Mouse (Mus musculus) kidney, embryonic 15.5 days (tissue): ENCODE data around the gene Rpap3. TPM values are rescaled to one million over a fixed set of nuclear protein-coding genes. Genes with fewer than 3 reads are reported as not detected.

Experiments
- ATAC-seq: fragments of 200-750 bp; cut with Nextera tagmentation; replicated peaks from 2 replicates; pipeline ENCODE4 v1.8.0; 2017; ENCODE audit warnings: moderate TSS enrichment; ENCODE audit not compliant: low FRiP score
- H3K27ac ChIP-seq: fragments of 300-500 bp; sonication (generic); 2 replicates; pipeline ENCODE4 v1.5.1; 2015; ENCODE audit warnings: mild to moderate bottlenecking, inconsistent platforms
- H3K27me3 ChIP-seq: fragments of 300-500 bp; sonication (generic); 2 replicates; pipeline ENCODE4 v1.6.1; 2015; ENCODE audit warnings: inconsistent platforms
- H3K36me3 ChIP-seq: fragments of 300-500 bp; sonication (generic); 2 replicates; pipeline ENCODE4 v1.6.1; 2015; ENCODE audit warnings: inconsistent platforms
- H3K4me1 ChIP-seq: fragments of 300-500 bp; sonication (generic); 2 replicates; pipeline ENCODE4 v1.6.1; 2015; ENCODE audit warnings: inconsistent platforms
- H3K4me2 ChIP-seq: fragments of 300-500 bp; sonication (generic); 2 replicates; pipeline ENCODE4 v1.6.1; 2015; ENCODE audit warnings: moderate library complexity, mild to moderate bottlenecking, inconsistent platforms
- H3K4me3 ChIP-seq: fragments of 300-500 bp; sonication (generic); replicated peaks from 2 replicates; pipeline ENCODE4 v1.5.1; 2015; ENCODE audit warnings: mild to moderate bottlenecking, inconsistent platforms
- H3K9ac ChIP-seq: fragments of 300-500 bp; sonication (generic); 2 replicates; pipeline ENCODE4 v1.6.1; 2015; ENCODE audit warnings: mild to moderate bottlenecking, inconsistent platforms
- H3K9me3 ChIP-seq: fragments of 300-500 bp; sonication (generic); replicated peaks from 2 replicates; pipeline ENCODE4 v1.6.1; 2016; ENCODE audit warnings: inconsistent platforms
- WGBS: fragments of 180-500 bp; shearing (Covaris S2); methylation state at CpG from one replicate; pipeline ENCODE4 v1.1.7; 2015; ENCODE audit warnings: mixed read lengths; 5-methylcytosine and 5-hydroxymethylcytosine counted together
- polyA plus RNA-seq: library from polyadenylated mRNA; unstranded; fragments of >200 nt; fragmentation: Nextera tagmentation; extraction: Ambion mirVana; gene quantifications from 2 replicates; pipeline ENCODE4 v1.2.1, GENCODE M21; 2015

Rpap3 gene
- polyA plus RNA-seq, 1 experiment from 2014 or later: 33.8 TPM

DNA sequence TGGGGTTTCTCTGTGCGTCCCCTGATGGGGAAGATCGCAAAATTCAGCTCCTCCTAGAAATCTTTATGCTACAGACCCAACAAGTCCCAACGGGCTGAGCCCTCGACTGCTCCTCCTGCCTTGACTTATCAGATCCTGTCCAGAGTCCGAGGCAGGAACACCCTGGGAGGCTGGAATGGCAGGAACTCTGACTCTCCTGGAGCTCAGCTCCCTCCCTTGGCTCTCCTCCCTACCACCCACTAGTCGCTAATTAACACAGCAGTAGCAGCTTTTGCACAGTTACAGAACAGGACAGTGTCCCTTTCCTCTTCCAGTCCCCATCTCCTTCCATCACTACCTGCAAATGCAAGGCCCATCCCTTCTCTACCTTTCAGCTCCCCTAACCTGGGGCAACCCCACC is 24.7 kb upstream of the Rpap3 start:
- WGBS: 56% methylated on average over 6 of the region's 6 CpGs
- H3K36me3 ChIP-seq: no peaks in the 10 kb centered on the region
- H3K4me2 ChIP-seq: no peak overlapping the region
- ATAC-seq: no peak
- H3K9ac ChIP-seq: no peak overlapping the region
- H3K4me1 ChIP-seq: peaks cover 7% of the 10 kb centered on the region; the same call in 1 of the 2 replicates
- H3K27me3 ChIP-seq: no peaks in the 10 kb centered on the region
- no peak overlapping the region for H3K27ac ChIP-seq
- H3K4me3 ChIP-seq: no peak overlapping the region
- H3K9me3 ChIP-seq: no peaks in the 10 kb centered on the region; the same call in none of the 2 replicates

DNA sequence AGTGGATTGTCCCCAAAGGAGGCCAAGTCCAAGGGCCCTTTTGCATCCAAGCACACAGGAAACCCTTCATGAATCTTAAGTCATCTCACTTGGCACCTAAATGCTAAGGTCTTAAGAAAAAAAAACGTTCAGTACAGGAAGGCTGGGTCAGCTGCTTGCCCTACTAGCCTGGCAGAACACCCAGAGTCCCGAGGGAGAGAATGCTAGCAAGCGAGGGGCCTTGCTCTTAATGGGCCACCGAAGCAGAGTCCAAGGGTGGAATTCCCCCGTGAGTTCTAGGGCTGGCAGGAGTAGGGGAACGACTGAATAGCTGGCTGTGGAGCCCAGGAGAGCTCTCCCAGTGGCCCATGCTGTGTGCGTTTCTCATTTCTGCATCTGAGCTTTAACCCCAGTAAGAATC is 23.2 kb upstream of the Rpap3 start:
- ATAC-seq: no peak
- Histone ChIP-seq H3K4me1 (peaks cover 7% of the 10 kb centered on the region; the same call in 1 of the 2 replicates), H3K4me2 (no peak overlapping the region), H3K27me3 (no peaks in the 10 kb centered on the region), H3K9ac (no peak overlapping the region), H3K4me3 (no peak overlapping the region), H3K36me3 (no peaks in the 10 kb centered on the region), H3K9me3 (no peaks in the 10 kb centered on the region; the same call in none of the 2 replicates), H3K27ac (no peak overlapping the region)
- 66% methylated on average over 7 of the region's 7 CpGs for WGBS

DNA sequence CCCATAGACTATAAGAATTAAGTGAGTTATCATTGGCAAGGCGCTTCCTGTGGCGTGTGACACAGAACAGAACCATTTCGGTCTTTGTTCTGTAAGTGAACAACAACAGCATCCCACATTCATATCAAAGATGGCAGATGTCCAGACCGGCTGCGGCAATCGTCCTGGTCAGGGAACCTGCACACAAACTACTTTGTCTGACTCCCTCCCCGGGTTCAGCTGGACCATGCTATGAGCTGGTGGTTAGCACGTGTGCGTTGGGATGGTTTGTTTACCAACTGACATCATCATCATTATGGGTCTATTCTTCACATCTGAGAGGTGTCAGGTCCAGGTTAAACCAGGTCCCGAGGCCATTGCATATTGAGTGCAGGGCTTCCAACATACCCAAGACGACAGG is 22.8 kb upstream of the Rpap3 start:
- Histone ChIP-seq H3K4me1 (peaks cover 7% of the 10 kb centered on the region; the same call in 1 of the 2 replicates), H3K4me2 (no peak overlapping the region), H3K9me3 (no peaks in the 10 kb centered on the region; the same call in 1 of the 2 replicates), H3K36me3 (no peaks in the 10 kb centered on the region), H3K9ac (no peak overlapping the region), H3K4me3 (no peak overlapping the region), H3K27me3 (no peaks in the 10 kb centered on the region), H3K27ac (no peak overlapping the region)
- no peak for ATAC-seq
- 90% methylated on average over 11 of the region's 11 CpGs for WGBS

DNA sequence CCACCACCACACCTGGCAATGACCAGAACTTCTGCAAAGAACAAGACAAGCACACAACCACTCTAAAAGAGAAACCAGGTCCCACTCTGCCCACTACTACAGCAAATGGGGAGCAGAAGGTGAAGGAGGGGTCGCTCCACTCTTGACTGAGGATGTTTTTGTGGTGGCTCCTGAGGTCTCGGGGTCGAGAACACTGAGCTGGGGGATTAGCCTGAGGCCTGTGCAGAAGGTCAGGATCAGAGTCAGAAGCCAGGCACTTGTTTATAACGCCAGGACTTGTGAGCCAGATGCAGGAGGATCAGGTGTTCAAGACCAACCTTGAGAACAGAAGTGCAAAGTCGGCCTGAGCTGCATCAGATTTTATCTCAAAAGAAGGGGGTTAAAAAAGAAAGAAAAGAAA is 21.9 kb upstream of the Rpap3 start:
- Histone ChIP-seq H3K4me2 (no peak overlapping the region), H3K4me1 (peaks cover 8% of the 10 kb centered on the region; the same call in 1 of the 2 replicates), H3K27ac (no peak overlapping the region), H3K9me3 (no peaks in the 10 kb centered on the region; the same call in 1 of the 2 replicates), H3K27me3 (no peaks in the 10 kb centered on the region), H3K36me3 (no peaks in the 10 kb centered on the region), H3K4me3 (no peak overlapping the region), H3K9ac (no peak overlapping the region)
- no peak for ATAC-seq
- WGBS: 65% methylated on average over 5 of the region's 5 CpGs

DNA sequence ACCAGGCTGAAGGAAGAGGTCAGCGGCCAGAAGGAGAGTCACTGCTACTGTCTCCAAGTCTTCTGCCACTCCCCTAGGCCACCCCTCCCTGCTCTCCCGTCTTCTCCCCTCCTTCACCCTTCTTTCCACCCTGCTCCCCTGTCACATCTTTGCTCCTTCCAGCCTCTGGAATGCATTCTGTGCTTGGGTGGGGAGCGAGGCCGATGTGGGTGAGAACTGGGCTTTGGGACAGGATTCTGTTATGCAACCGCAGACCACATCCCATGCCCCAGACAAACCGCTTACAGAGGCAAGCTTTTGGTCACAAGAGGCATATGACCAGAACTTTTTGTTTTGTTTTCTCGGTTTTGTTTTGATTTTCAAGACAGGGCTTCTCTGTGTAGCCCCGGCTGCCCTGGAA is 21.4 kb upstream of the Rpap3 start:
- 69% methylated on average over 8 of the region's 8 CpGs for WGBS
- Histone ChIP-seq H3K27me3 (no peaks in the 10 kb centered on the region), H3K9ac (no peak overlapping the region), H3K4me1 (peaks cover 12% of the 10 kb centered on the region), H3K4me2 (no peak overlapping the region), H3K36me3 (no peaks in the 10 kb centered on the region), H3K27ac (no peak overlapping the region), H3K4me3 (no peak overlapping the region), H3K9me3 (no peaks in the 10 kb centered on the region; the same call in 1 of the 2 replicates)
- ATAC-seq: no peak

DNA sequence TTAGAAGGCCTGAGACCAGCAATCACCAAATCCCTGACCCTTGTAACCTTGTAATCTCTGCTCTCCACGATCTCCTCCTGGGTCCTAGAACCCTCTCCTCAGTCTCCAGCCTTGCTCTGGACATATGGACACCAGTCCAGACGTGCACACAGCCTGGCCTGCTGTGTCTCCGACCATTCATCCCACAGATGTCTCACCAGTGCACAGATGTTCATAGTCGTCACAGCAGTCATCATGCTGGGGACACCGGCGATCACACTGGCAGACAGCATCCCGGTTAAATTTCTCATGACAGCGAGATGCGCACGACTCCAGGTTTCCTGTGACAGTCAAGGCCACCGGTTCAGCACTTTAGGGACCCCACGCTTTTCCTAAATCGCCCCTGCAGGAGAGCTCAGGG is 20.7 kb upstream of the Rpap3 start:
- Histone ChIP-seq H3K9me3 (no peaks in the 10 kb centered on the region), H3K27ac (no peak overlapping the region), H3K4me3 (no peak overlapping the region), H3K27me3 (no peaks in the 10 kb centered on the region), H3K4me2 (no peak overlapping the region), H3K4me1 (peaks cover 14% of the 10 kb centered on the region), H3K36me3 (no peaks in the 10 kb centered on the region), H3K9ac (no peak overlapping the region)
- 87% methylated on average over 13 of the region's 13 CpGs for WGBS
- no peak for ATAC-seq

DNA sequence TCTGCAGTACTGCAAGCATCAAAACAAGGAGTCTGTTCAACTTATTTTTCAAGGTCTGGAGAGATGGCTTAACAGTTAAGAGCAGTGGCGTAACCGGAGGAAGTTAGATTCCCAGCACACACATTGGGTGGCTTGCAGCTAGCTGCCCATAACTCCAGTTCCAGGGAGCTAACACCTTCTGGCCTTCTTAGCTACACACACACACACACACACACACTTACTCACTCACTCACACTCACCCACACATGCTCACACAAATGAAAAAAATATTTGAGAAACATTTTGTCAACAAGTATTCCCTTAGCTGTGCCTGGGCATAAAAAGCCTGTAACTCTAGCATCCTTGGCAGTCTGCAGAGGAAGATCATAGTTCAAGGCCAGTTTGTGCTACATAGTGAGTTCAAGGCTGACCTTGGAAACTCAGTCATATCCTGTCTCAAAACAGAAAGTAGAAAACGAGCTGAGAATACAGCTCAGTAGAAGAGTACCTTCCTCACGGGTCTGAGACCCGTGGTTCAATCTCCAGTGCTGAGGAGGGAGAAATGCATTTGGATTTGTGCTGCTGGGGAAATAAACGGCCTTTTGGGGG is 19.7 kb upstream of the Rpap3 start:
- no peak for ATAC-seq
- Histone ChIP-seq H3K4me2 (no peak overlapping the region), H3K9ac (no peak overlapping the region), H3K9me3 (no peaks in the 10 kb centered on the region), H3K4me3 (no peak overlapping the region), H3K27ac (no peak overlapping the region), H3K4me1 (peaks cover 19% of the 10 kb centered on the region), H3K36me3 (no peaks in the 10 kb centered on the region), H3K27me3 (no peaks in the 10 kb centered on the region)
- 78% methylated on average over 6 of the region's 6 CpGs for WGBS

DNA sequence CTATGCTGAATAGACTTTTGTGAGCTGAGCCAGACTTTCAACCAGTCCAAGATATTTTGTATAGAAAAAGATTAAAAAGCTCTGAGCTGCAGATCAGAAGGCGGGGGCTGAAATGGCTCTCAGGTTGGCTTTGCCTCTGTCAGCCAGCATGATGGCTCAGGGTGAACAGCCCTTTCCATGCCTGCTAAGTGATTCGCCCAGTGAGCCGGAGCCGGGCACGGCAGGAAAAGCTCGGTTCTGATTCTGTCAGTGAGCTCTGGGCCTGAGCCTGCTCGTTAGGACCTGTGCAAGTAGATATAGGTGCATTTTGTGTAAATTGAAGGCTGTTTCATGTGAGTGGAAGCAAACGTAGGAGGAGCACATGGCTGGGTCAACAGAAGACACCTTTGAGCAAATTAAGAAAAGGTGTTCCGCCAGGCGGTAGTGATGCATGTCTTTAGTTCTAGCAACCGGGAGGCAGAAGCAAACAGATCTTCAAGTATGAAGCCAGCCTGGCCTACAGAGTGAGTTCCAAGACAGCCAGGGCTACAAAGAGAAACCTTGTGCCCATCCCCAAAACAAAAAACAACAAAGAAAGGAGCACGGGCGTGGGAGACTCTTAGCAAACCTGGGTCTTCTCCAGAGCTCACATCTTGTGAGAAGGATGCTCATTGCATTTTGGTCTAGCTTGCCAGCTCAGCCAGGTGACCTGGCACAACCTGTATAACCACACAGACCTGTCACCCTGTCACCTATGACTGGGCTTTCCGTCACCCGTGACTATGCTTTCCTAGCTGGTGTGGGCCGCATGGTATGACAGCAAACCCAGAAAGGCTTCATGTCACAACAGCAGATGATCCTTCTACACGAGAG is 18.9 kb upstream of the Rpap3 start:
- ATAC-seq: no peak
- H3K9me3 ChIP-seq: no peaks in the 10 kb centered on the region
- 78% methylated on average over 17 of the region's 17 CpGs for WGBS
- no peak overlapping the region for H3K27ac ChIP-seq
- peaks cover 24% of the 10 kb centered on the region for H3K4me1 ChIP-seq
- no peak overlapping the region for H3K9ac ChIP-seq
- no peaks in the 10 kb centered on the region for H3K27me3 ChIP-seq
- no peak overlapping the region for H3K4me2 ChIP-seq
- no peak overlapping the region for H3K4me3 ChIP-seq
- no peaks in the 10 kb centered on the region for H3K36me3 ChIP-seq

DNA sequence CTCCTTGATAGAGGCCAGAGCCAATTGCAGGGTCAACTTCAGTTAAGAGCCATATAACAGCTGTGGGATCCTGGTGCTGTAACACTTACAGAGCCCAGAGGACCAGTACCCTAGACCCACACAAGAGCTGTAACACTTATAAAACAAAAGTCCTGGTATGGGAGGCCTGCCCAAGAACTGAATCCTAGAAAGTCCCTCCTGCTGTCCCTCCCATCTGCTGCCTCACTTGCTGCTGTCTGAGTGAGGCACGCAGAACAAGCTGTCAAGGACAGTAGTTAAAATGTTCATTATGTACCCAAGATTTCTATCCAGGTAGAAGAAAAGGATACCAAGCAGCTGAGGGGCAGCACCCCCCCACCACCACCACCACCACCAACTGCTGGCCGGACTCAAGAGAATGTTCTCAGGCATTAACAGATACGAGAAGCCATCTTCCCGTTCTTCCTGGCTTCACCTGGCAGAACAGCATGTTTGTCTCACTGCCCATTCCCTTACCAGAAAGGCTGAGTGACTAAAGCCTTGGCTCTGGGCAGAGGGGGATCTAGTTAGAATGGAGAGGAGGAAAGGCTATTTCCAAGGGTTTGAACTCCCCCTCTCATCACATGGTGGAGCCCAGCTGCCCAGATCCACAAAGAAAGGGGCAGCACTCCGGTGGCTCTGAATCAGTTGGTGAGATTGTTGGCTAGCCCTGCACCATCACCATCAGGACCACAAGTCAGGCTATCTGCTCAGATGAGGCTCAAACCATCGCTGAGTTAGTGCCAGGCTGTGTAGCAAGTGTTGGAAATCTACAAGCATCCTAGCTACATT is 18.1 kb upstream of the Rpap3 start:
- Histone ChIP-seq H3K27ac (no peak overlapping the region), H3K4me1 (peaks cover 28% of the 10 kb centered on the region), H3K4me3 (no peak overlapping the region), H3K4me2 (no peak overlapping the region), H3K9ac (no peak overlapping the region), H3K9me3 (no peaks in the 10 kb centered on the region), H3K36me3 (no peaks in the 10 kb centered on the region), H3K27me3 (no peaks in the 10 kb centered on the region)
- 87% methylated on average over 6 of the region's 6 CpGs for WGBS
- no peak for ATAC-seq

DNA sequence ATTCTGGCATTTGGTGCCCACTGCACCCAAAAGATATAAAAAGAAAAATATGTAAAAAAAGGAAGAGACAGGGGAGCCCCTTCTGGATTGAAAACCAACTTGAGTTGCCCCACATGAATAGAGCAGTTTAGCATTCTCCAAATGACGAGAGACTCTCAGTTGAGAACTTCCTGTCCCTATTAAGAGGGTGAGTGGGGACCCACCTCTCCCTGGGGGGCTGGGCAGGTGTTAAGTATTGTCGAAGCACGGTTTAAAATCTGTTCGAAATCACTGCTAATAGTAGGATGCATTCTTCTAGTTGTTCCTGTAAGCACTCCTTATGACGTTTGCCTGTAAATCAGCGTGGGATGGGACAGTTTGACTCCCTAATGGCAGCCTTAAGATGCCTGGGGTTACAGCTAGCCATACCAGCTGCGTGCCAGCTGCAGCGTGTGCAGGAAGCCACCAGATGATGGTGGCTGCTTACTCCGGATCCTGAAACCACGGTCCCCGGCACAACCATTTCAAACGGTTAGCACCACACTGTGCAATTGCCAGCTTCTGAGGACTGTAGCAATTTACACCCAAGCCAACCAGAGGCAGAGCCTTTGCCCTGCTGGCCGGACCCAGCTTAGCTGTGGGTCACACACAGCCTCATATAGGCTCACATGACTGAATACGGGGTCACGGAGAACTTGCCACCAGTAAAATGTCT is 15.5 kb upstream of the Rpap3 start:
- Histone ChIP-seq H3K27me3 (no peaks in the 10 kb centered on the region), H3K9me3 (no peaks in the 10 kb centered on the region), H3K4me3 (no peak overlapping the region), H3K9ac (no peak overlapping the region), H3K27ac (peak overlapping the region; percentile 50), H3K4me2 (no peak overlapping the region), H3K36me3 (no peaks in the 10 kb centered on the region), H3K4me1 (peaks cover 33% of the 10 kb centered on the region)
- 56% methylated on average over 15 of the region's 15 CpGs for WGBS
- no peak for ATAC-seq

DNA sequence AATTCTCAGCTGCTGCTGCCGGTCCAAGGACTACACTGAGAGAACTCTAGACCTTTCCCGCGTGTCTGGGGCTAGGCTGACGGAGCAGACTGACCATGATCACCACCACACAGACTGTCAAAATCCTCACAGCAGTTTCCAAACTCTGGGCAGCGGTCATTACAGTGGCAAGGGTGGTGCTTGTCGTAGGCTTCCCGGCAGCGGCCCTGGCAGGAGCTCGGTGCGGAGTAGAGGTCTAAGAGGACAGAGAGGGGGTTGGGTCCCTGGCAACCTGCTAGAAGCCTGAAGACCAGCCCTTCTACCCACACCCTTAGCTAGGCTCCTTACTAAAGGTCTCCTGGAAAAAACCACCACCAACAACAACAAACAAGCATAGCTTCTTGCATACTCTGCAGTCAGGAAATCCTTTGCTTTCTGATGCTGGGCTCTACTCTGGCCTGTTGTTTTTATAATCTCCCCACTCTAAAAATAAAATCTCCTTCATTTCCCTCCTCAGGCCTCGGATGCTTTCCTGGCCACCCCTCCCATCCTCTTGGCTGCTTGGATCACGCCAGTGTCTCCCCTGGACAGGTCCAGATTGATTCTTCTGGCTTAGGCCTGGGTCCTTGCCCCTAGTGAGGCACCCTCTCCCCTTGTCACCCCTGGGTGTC is 14.5 kb upstream of the Rpap3 start:
- Histone ChIP-seq H3K9me3 (no peaks in the 10 kb centered on the region), H3K9ac (no peak overlapping the region), H3K36me3 (no peaks in the 10 kb centered on the region), H3K4me1 (peaks cover 33% of the 10 kb centered on the region), H3K4me2 (0 out of 2 replicates have a peak overlapping the region, but pooled peaks have one; percentile 4), H3K4me3 (no peak overlapping the region), H3K27me3 (no peaks in the 10 kb centered on the region), H3K27ac (peak overlapping the region; percentile 50)
- no peak for ATAC-seq
- WGBS: 68% methylated on average over 12 of the region's 12 CpGs
